Mouse (Mus musculus) heart, embryonic 13.5 days (tissue): Measurements from ENCODE around the gene Reep6. TPM values are rescaled to one million over a fixed set of nuclear protein-coding genes. Genes with fewer than 3 reads are reported as not detected.

Experiments
- ATAC-seq: fragments of 200-750 bp; cut with Nextera tagmentation; 2 replicates; pipeline ENCODE4 v1.8.0; 2017; ENCODE audit warnings: moderate TSS enrichment; ENCODE audit not compliant: insufficient number of reproducible peaks, low FRiP score, low TSS enrichment; ENCODE audit errors: extremely low read depth
- H3K27ac ChIP-seq: fragments of 300-500 bp; sonication (generic); replicated peaks from 2 replicates; pipeline ENCODE4 v1.5.1; 2015; ENCODE audit warnings: moderate library complexity, mild to moderate bottlenecking, inconsistent platforms
- H3K27me3 ChIP-seq: fragments of 300-500 bp; sonication (generic); replicated peaks from 2 replicates; pipeline ENCODE4 v1.6.1; 2015; ENCODE audit warnings: mild to moderate bottlenecking, inconsistent platforms
- H3K36me3 ChIP-seq: fragments of 300-500 bp; sonication (generic); 2 replicates; pipeline ENCODE4 v1.6.1; 2015; ENCODE audit warnings: mild to moderate bottlenecking, inconsistent platforms
- H3K4me1 ChIP-seq: fragments of 300-500 bp; sonication (generic); 2 replicates; pipeline ENCODE4 v1.6.1; 2015; ENCODE audit warnings: inconsistent platforms
- H3K4me2 ChIP-seq: fragments of 300-500 bp; sonication (generic); 2 replicates; pipeline ENCODE4 v1.6.1; 2015; ENCODE audit warnings: inconsistent platforms, mild to moderate bottlenecking, moderate library complexity
- H3K4me3 ChIP-seq: fragments of 300-500 bp; sonication (generic); 2 replicates; pipeline ENCODE4 v1.5.1; 2015; ENCODE audit warnings: moderate library complexity, mild to moderate bottlenecking, inconsistent platforms
- H3K9ac ChIP-seq: fragments of 300-500 bp; sonication (generic); 2 replicates; pipeline ENCODE4 v1.6.1; 2015; ENCODE audit warnings: inconsistent platforms, mild to moderate bottlenecking, moderate library complexity
- H3K9me3 ChIP-seq: fragments of 300-500 bp; sonication (generic); 2 replicates; pipeline ENCODE4 v1.6.1; 2016; ENCODE audit warnings: inconsistent platforms
- WGBS: fragments of 180-500 bp; shearing (Covaris S2); methylation state at CpG from one replicate; pipeline ENCODE4 v1.1.7; 2015; ENCODE audit warnings: mixed read lengths; 5-methylcytosine and 5-hydroxymethylcytosine counted together
- polyA plus RNA-seq: library from polyadenylated mRNA; unstranded; fragments of >200 nt; fragmentation: Nextera tagmentation; extraction: Ambion mirVana; gene quantifications from 2 replicates; pipeline ENCODE4 v1.2.1, GENCODE M21; 2015

The Reep6 gene
- polyA plus RNA-seq, 1 experiment from 2014 or later: 2.6 TPM

GRCm38 (mm10) chr10:80320340-80320760 is 9.4 kb upstream of the Reep6 start, which contains the start of gene 2310011J03Rik:
2310011J03Rik (minus strand) TSS chr10:80320537.
- Histone ChIP-seq H3K36me3 (peaks cover 20% of the 10 kb centered on the region), H3K27ac (peak within 1 kb of the TSS; percentile 72), H3K9me3 (no peaks in the 10 kb centered on the region), H3K9ac (peak within 1 kb of the TSS; percentile 92), H3K4me1 (peaks cover 54% of the 10 kb centered on the region), H3K4me3 (peak within 1 kb of the TSS; percentile 96), H3K27me3 (peaks cover 52% of the 10 kb centered on the region), H3K4me2 (peak within 1 kb of the TSS; percentile 93)
- ATAC-seq: no peak
- WGBS: under 1% methylated on average over 34 of the region's 34 CpGs

GRCm38 (mm10) chr10:80321014-80321669 is 8.6 kb upstream of the Reep6 start:
- peak overlapping the region; percentile 93; the same call in 1 of the 2 replicates for H3K4me2 ChIP-seq
- 68% methylated on average over 6 of the region's 6 CpGs for WGBS
- H3K9me3 ChIP-seq: no peaks in the 10 kb centered on the region
- ATAC-seq: no peak
- peaks cover 20% of the 10 kb centered on the region for H3K36me3 ChIP-seq
- H3K27ac ChIP-seq: no peak overlapping the region
- peaks cover 46% of the 10 kb centered on the region for H3K4me1 ChIP-seq
- no peak overlapping the region for H3K4me3 ChIP-seq
- H3K27me3 ChIP-seq: peaks cover 52% of the 10 kb centered on the region
- H3K9ac ChIP-seq: no peak overlapping the region

GRCm38 (mm10) chr10:80321670-80322581 is 7.8 kb upstream of the Reep6 start:
- Histone ChIP-seq H3K27ac (no peak overlapping the region), H3K36me3 (peaks cover 20% of the 10 kb centered on the region), H3K4me3 (peak overlapping the region; percentile 65; the same call in 1 of the 2 replicates), H3K4me2 (peak overlapping the region; percentile 94), H3K9me3 (no peaks in the 10 kb centered on the region), H3K4me1 (peaks cover 38% of the 10 kb centered on the region), H3K9ac (no peak overlapping the region), H3K27me3 (peaks cover 48% of the 10 kb centered on the region)
- WGBS: 87% methylated on average over 21 of the region's 21 CpGs
- no peak for ATAC-seq

GRCm38 (mm10) chr10:80322811-80323211 is 6.9 kb upstream of the Reep6 start:
- peaks cover 14% of the 10 kb centered on the region for H3K36me3 ChIP-seq
- no peaks in the 10 kb centered on the region for H3K9me3 ChIP-seq
- H3K4me3 ChIP-seq: peak overlapping the region; percentile 65
- H3K27ac ChIP-seq: no peak overlapping the region; the same call in 1 of the 2 replicates
- ATAC-seq: no peak
- H3K9ac ChIP-seq: peak overlapping the region; percentile 79
- peaks cover 48% of the 10 kb centered on the region for H3K27me3 ChIP-seq
- peaks cover 29% of the 10 kb centered on the region for H3K4me1 ChIP-seq
- peak overlapping the region; percentile 94 for H3K4me2 ChIP-seq
- 4% methylated on average over 28 of the region's 28 CpGs for whole genome bisulfite sequencing

GRCm38 (mm10) chr10:80323261-80324119 is 6.3 kb upstream of the Reep6 start:
- Histone ChIP-seq H3K9ac (peak overlapping the region; percentile 79), H3K4me2 (peak overlapping the region; percentile 94), H3K4me1 (peaks cover 29% of the 10 kb centered on the region), H3K4me3 (peak overlapping the region; percentile 65), H3K36me3 (peaks cover 7% of the 10 kb centered on the region), H3K27me3 (peaks cover 45% of the 10 kb centered on the region), H3K27ac (no peak overlapping the region), H3K9me3 (no peaks in the 10 kb centered on the region)
- ATAC-seq: peak; percentile 49
- 1% methylated on average over 43 of the region's 46 CpGs for WGBS

- Histone ChIP-seq H3K27me3 (peaks cover 45% of the 10 kb centered on the region), H3K9ac (peak overlapping the region; percentile 79), H3K4me1 (peaks cover 29% of the 10 kb centered on the region), H3K36me3 (no peaks in the 10 kb centered on the region), H3K4me3 (peak overlapping the region; percentile 65), H3K9me3 (no peaks in the 10 kb centered on the region), H3K27ac (no peak overlapping the region), H3K4me2 (peak overlapping the region; percentile 94)
- no peak for ATAC-seq
- WGBS: 77% methylated on average over 17 of the region's 17 CpGs
Observed at GRCm38 (mm10) chr10:80324120-80325037, 5.4 kb upstream of the Reep6 start.

GRCm38 (mm10) chr10:80325045-80325444 is 4.7 kb upstream of the Reep6 start:
- no peak for ATAC-seq
- no peak overlapping the region for H3K27ac ChIP-seq
- no peak overlapping the region for H3K4me3 ChIP-seq
- 77% methylated on average over 21 of the region's 21 CpGs for WGBS
- peaks cover 45% of the 10 kb centered on the region for H3K27me3 ChIP-seq
- no peaks in the 10 kb centered on the region for H3K9me3 ChIP-seq
- H3K4me2 ChIP-seq: no peak overlapping the region
- no peak overlapping the region for H3K9ac ChIP-seq
- peaks cover 29% of the 10 kb centered on the region for H3K4me1 ChIP-seq
- H3K36me3 ChIP-seq: no peaks in the 10 kb centered on the region

GRCm38 (mm10) chr10:80330084-80330483 is 331 bp downstream of the Reep6 start:
- no peak for ATAC-seq
- peak overlapping the region; percentile 57 for H3K4me3 ChIP-seq
- WGBS: under 1% methylated on average over 29 of the region's 41 CpGs
- peaks cover 22% of the 10 kb centered on the region for H3K4me1 ChIP-seq
- H3K36me3 ChIP-seq: no peaks in the 10 kb centered on the region
- H3K9ac ChIP-seq: peak overlapping the region; percentile 81
- peak overlapping the region; percentile 95 for H3K4me2 ChIP-seq
- H3K27ac ChIP-seq: no peak overlapping the region
- H3K27me3 ChIP-seq: peaks cover 66% of the 10 kb centered on the region
- no peaks in the 10 kb centered on the region for H3K9me3 ChIP-seq

- H3K27ac ChIP-seq: no peak overlapping the region
- H3K9ac ChIP-seq: peak overlapping the region; percentile 81; the same call in 1 of the 2 replicates
- H3K4me2 ChIP-seq: peak overlapping the region; percentile 95
- ATAC-seq: no peak
- no peaks in the 10 kb centered on the region for H3K36me3 ChIP-seq
- no peaks in the 10 kb centered on the region for H3K9me3 ChIP-seq
- peak overlapping the region; percentile 57 for H3K4me3 ChIP-seq
- WGBS: 49% methylated on average over 2 of the region's 2 CpGs
- H3K27me3 ChIP-seq: peaks cover 66% of the 10 kb centered on the region
- peaks cover 22% of the 10 kb centered on the region for H3K4me1 ChIP-seq
Observed at GRCm38 (mm10) chr10:80330888-80331287, 1.1 kb downstream of the Reep6 start.
